Mouse (Mus musculus): ENCODE measurements around the gene Mdh1b.
A peak's percentile ranks its signal among the peaks of the same experiment; 100 is the strongest.

Gene Mdh1b

DNA sequence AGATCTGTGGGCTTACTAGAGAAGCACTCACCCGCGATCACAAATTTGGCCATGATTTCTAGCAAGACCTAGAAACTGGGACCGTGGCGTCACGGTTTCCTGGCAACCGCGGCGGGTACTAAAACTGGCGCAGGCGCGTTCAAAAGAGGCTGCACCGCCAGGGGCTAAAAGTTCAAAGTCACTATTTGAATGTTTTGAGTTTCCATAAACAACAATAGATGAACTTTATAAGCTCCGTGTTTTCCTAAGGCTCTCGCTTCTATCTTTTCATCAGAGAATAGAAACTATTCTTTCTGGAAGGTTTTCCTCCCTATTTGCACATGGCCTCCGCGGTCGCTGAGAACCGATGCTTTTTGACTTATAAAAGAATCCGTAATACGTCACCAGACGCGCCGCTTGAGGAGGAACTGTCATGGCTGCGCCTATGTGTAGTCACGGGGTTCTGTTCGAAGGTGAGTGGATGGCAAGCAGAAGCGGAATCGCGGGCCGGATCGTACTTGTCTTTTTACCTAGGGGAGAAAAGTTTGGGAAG is at the start of gene Mdh1b, which contains the start of gene Fastkd2:
Gene Mdh1b, minus strand, starts transcription at position 79 of the 532 bp plus-strand sequence.
Gene Fastkd2, plus strand, starts transcription at position 375 of the 532 bp plus-strand sequence.
- peak; percentile 98 for DNase-seq (ENCODE audit: low read depth, low spot score)

DNA sequence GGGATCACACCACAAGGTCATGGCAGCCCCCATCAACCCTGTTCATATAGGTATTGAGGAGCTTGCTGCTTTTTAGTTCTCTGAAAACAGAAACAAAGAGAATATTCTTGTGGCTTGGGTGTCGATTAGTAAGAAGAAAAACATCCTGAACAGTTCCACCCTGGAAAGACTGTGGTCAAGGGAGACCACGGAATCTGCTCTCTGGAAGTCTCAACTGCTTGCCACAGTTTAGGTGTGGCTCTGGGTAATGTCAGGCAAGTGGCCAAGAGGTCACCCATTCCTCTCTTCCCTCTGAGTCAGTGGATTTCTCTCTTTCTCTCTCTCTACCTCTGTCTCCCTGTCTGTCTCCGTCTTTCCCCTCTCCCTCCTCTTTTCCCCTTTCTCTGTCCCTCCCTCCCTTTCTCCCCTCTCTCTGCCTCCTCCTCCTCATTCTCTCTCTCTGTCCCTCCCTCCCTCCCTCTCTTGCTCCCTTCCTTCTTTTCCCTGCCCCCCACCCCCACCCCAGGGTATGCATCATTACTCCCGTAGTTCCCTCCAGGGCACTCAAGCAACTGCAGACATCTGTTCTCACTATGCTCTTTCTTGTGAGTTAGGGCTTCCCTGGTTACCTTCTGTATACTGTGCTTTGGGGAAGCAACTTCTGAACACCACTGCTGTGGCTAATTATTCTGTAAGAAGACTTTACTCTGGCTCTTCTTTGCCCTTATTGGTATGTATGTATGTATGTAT is 46.9 kb upstream of the Mdh1b start:
- no peak for DNase-seq (ENCODE audit: low read depth, low spot score)

DNA sequence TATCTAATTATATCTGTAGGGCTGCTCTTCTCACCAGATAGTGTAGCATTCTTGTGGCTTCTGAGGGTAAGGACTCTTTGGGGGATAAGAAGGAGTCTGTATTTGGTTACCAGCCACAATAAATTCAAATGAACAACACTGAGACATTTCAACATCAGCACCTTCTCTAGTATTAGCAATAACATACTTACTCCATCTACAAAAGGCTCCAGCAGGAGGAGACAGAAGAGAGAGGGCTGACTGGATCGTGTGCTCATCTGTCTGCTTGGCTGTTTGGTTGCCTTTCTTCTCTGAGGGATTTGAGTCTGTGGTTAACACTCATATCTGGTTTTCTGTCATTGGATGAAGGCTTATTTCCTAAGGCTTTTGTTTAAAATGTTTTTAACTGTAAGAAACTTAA is 46.3 kb upstream of the Mdh1b start:
- no peak for DNase-seq (ENCODE audit: low read depth, low spot score)

DNA sequence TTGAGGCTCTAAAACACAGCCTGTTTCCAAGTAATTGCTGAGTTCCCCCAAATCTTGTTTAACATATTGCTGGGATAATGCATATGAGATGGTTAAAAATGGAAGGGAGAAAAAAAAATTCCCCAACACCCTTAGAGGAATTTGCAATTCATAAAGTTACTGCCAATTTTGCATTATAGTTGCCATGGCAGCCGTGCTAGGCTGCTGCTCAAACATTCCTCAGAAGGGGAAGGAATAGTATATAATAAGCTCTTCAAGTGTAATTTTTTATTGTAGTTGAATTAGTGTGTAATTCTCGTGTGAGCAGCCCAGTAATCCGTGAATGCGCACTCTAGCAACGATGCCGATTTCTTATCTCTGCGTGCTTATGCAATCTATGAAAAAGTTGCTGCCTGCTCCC is 40.2 kb upstream of the Mdh1b start:
- DNase-seq (ENCODE audit: low read depth, low spot score): peak; percentile 89

DNA sequence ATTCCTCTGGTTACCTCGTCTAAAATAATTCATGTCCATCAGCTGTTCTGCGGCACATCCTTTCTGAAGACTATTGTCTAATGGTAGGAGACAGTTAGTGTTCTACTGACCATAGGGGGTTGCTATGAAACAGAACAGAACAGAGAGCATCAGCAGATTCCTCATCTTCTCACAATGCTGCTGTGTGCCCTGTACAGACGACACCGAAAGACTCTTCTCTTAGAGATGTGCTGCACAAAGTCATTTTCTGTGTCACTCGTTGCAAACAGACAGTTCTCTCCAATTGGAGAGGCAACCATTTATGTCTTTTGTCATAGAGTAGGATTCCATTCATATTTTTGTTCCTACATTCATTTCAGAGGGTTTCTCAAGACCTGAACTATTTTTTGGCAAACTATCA is 39.0 kb upstream of the Mdh1b start, which contains the start of gene 4933402D24Rik:
Gene 4933402D24Rik, minus strand, starts transcription at position 101 of the 400 bp plus-strand sequence.
- no peak for DNase-seq (ENCODE audit: low read depth, low spot score)

DNA sequence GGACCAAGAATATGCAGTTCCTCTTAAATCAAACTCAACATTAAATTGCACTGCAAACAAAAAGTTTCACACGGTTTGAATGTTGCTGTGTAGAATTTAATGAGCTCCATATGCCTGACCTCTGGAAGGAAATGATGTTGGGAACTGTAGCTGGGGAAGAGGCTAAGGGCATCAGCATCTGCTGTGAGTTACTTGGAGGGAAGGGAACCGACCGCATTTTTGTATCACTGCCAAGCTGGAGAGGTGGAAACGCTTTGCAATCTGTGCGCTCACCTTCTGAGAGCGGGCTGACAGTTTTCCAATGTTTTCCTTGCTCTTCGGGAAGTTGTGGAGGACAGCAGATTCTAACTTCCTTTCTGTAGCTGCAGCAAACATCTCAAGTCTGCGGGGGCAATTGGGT is 38.0 kb upstream of the Mdh1b start:
- DNase-seq (ENCODE audit: low read depth, low spot score): peak; percentile 70

DNA sequence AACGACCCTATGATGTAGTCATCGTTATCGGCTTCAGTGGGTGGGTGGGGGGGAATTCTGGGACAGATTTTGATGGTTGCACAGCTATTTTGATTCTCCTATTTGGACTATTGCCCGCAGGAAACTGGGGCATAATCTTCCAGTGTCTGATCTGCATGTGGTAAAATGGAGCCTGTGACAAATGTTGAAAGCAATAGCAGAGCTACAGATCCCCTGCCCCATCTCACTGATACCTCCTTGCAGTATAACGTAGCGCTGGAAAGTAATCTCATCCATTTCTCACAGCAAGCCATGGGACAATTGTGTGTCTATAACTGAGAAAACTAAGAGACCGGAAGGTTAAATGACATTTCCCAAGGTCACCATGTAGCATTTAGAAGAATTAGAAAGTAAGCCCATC is 34.3 kb upstream of the Mdh1b start:
- DNase-seq (ENCODE audit: low read depth, low spot score): peak; percentile 23

DNA sequence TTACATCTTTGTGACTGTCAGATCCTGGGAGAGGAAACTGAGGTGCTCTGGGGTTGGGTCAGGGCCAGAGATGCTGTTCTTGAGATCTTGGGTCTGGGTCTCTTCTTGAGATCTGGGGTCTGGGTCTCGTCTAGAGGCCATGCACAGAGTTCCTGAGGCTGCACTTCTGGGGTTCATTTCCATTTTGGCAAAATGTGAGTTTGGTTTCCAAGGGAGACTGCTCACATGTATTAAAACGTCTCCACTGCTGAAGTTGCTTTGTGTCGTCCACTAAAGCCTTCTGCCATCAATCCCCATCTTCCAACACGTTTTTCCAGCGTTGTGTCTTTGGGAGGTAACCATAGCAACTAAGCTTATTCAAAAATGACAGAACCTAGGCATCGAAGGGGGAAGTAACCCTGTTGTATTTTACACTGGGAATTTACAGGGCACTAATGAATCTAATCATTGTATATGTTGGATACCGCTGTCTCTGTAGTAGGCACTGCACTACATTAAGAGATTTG is 33.8 kb upstream of the Mdh1b start:
- DNase-seq (ENCODE audit: low read depth, low spot score): peak; percentile 50

DNA sequence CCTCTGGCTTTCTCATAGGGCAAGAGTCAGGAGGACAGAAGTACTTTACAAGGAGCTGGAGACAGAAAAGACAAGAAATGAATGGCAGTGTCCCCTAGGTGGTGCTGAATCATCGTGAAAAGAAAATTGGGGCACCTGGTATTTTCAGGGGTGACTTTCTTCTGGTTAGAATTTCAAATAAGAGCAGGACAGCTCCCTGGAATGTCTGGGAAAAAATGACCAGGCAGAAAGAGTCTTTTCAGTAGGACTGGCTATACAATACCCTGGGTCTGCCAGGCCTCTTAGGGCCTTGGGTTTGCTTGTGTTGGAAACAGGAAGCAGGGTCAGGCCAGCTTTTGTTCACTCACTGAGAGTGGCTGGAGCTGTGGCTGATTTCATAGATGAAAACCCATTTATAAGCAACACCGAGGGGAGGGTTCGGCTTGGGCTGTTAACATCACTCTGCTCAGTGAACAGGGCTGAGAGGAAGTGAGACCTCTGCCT is 33.1 kb upstream of the Mdh1b start:
- DNase-seq (ENCODE audit: low read depth, low spot score): peak; percentile 87

DNA sequence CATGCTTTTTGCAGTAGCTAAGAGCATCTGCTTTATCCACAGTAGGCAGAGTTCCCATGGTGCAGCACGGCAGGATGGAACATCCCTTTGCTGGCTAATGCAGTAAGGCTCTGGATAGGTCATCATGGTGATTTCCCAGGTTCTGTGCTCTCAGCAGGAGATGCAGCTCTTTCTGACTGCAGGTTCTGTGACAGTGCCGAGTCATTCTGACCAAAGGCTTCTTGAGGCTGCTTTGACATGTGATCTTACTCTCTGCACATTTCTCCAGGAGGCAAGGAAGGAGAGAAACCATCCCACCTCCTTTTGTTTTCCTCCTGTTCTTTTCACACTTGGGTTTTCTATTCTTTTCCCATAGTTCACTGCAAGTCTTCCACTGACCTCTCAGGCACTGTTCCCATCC is 25.9 kb upstream of the Mdh1b start:
- peak; percentile 16 for DNase-seq (ENCODE audit: low read depth, low spot score)

DNA sequence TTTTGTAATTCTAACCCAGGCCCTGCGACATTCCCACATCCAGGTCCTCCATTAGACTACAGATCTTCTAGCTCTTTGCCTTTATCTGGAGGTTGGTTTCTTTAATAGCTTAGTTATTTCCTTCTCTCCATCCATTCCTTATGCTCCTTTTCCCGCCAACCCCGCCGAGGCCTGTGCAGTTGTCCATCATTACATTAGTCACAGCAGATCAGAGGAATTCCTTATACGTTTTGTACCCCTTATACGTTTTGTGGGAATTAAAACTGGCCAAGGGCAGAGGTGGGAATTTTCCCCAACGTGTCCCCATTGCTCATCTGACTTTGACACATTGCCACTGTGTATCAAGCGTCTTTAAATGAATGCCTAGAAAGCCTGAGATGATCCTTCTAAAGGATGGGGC is 322 bp downstream of the Mdh1b start:
- peak; percentile 6 for DNase-seq (ENCODE audit: low read depth, low spot score)

DNA sequence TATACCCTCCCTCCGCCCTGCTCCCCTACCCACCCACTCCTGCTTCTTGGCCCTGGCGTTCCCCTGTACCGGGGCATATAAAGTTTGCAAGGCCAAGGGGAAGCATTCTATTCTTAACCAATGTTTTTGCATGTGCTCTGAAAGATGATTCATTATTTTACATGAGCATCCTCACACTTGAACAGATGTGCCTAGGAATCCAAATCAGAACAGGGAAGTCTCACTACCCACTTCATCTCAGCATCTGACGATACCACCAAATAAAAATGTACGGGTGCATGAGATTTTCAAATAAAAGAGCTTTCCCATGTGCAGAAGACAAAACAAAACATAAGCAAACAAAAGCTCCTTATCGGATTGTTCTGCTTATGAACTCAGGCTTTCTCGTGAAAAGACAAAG is 10.0 kb downstream of the Mdh1b start:
- DNase-seq (ENCODE audit: low read depth, low spot score): peak; percentile 75

DNA sequence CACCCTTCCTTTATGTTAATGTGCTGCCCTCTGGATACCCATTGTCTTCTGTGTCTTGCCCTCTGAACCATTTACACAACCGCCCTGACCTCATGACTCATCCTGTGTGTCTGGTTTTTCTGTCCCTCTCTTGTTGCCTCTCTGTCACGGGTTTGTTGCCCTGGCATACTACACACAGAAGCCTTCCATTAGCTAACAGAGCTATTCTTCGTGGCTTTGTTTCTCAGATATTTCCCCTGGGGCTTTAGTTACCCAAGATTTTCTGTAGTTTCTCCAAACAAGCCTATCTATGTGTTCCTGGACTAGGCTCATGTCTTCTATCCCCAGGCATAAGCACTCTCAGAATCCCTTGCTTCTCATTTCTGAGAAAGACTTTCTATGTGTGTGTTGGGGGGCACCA is 21.2 kb downstream of the Mdh1b start:
- no peak for DNase-seq (ENCODE audit: low read depth, low spot score)

DNA sequence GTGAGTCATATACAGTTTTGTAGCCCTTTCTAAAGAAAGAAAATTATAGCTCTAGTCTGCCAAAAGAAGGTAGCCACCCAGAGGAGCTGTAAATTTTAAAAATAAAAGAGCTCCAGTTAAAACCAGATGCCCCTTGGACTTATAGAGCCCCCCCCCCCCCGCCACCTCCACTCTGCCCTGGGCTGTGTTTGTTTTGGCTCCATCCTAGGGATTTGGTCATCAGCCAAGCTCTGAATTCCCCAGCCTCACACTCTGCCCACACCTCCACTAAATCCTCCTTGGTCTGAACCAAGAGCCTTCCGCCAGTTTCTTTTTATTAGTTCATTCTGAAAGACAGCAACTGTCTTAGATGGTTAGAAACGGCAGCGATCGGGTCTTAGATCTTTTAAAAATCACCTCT is 24.4 kb downstream of the Mdh1b start:
- peak; percentile 20 for DNase-seq (ENCODE audit: low read depth, low spot score)

DNA sequence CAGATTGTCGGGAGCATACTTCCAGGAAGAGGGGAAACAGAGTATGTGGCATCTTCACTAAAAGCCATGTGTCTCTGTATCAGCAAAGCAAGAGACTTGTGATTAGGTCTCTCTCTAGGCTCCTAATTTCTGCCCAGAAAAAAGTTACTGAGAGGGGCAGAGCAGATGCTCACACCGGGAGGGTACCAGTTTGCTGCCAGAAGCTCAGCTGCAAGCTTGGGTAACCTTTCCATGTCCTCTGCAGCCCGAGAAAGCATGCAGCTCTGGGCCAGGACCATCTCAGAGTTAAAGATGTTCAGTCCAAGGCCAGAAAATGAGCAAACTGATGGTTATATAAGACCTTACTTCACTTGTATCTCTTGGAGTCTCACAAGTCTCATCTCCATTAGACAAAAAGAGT is 33.3 kb downstream of the Mdh1b start:
- peak; percentile 24 for DNase-seq (ENCODE audit: low read depth, low spot score)

DNA sequence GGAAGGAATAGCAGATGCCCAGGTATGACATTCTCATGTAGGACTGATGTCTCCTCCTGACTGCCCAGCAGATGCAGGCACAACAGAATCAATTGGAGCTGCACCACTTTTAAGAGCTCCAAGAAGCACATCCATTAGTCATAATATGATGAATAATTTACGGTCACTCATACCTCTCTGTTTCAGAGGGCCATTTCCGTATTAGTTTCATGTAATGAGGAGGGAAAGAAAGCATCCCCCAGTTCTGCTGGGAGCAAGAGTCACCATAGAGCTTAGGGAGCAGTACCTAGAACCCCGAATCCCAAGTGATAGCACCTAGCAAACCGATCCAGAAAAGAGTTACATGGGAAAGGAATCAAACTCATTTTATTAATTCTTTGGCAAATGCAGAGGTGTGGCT is 43.3 kb downstream of the Mdh1b start, which contains the start of gene Dytn:
Gene Dytn, minus strand, starts transcription at position 101 of the 400 bp plus-strand sequence.
- DNase-seq (ENCODE audit: low read depth, low spot score): no peak

DNA sequence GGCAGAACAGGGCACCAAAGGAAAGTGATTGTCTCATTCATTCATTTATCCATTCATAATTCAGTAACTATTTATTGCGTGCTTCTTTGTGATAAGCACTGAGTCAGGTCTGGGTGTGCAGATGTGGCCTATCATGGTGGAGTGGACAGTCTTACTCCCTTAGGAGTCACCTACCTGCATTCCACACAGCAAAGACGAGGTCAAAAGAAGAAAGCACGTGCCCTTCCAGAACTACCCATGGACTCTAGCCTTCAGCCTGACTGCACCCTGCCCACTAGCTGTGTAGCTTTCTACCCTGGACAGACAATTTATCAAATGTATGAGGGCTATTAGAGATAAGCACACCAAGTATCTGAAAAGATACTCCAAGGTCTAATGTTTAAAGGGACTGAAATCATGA is 54.1 kb downstream of the Mdh1b start:
- DNase-seq (ENCODE audit: low read depth, low spot score): no peak

DNA sequence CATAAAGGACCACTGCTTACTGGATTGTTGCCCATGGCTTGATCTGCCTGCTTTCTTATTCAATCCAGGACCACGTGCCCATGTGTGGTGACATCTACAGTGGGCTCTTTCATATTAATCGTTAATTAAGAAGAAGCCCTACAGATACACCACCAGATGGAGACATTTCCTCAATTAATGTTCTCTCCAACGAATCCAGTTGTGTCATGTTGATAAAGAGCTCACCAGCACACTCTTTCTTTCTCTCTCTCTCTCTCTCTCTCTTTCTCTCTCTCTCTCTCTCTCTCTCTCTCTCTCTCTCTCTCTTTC is 61.3 kb downstream of the Mdh1b start:
- peak; percentile 89 for DNase-seq (ENCODE audit: low read depth, low spot score)

DNA sequence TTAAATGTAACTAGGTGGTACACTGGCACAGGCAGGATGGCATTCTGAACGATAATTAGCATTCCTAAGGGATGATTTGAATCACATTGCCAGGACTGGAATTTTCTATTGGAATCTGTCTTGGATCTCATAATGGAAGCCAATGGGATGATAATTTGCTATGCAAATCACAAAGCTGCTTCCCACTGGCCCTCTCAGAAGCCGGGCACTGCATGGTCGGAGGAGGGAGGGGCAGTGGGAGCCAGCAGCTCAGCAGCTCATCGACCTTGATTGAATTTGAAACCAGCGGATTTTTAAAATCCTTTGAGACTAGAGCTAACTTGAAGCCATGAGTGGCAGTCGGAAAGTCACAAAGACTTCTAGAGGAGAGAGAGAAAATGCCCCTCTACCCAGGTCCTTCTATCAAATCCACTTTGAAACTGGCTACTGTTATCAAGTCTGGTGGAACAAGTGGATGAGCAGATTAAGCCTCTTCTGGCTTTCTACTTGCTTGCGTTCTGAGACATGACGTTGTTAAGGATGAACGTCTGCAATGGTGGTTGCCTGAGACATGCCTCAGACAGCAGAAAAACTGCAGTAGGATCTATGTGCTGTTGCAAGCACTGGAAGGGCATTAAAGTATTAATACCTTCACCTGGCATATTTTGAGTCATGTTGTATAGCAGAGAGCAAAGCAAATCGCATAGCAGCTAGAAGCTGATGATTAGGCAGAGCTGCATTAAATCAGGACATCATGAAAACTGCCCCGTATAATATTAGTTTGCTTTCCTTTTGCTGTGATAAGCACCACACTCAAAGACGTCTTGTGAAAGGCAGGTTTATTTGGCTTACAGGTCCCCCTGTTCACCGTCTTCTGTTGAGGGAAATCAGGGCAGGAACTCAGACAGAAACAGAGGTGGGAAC is 61.9 kb downstream of the Mdh1b start:
- peak; percentile 28 for DNase-seq (ENCODE audit: low read depth, low spot score)

DNA sequence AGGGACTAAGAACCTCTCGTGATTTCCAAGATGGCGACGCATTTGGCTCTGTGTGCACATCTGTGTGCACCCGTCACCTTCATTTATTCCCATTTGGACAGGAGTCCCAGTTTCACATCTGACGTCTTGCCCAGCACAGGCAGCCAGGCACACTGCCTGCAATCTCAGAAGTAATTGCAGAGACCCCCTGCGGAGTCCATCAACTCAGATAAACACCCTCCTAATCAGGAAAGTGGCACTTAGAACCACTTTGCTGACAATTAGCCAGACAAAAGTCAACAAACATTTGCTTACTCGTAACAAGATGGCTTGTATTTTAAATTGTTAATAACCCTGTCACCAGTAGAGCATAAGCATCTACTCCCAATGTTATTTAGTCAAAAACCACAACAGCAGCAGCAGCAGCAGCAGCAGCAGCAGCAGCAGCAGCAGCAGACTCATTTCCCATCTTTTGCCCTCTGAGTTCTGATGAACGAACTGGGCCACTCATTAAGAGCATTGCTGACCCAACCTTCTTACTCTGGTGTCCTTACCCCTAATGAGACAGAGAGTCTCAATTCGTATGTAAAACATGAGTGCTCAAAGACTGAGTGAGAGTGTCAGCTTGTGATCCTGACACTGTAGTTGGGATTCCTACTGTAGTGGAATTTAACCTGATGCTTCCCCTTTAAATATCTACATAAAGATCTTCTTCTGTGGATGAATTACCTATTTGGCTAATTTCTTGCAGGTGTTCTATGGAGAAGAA is 62.7 kb downstream of the Mdh1b start:
- DNase-seq (ENCODE audit: low read depth, low spot score): no peak

DNA sequence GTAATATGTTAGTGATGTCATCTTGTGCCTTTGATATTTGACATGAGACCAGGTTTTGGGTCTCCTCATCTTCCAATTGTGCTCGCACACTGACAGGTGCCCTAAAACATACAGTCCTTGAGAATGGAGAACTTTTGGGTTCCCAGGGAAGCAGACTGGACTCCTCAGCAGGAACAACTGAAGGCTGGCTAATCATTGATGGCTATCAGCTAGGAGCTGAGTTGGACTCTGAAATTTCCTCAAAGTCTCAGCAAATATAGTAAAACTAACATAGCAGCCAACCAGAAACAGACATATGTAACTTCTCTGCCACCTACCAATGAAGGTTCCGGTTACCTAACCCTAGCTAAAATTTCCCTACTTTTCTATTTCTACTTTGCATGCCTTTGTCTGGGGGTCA is 64.0 kb downstream of the Mdh1b start:
- DNase-seq (ENCODE audit: low read depth, low spot score): no peak
